Mouse (Mus musculus) lung, postnatal 14 days (tissue): ENCODE data around the gene Man2b1.
A peak's percentile ranks its signal among the peaks of the same experiment; 100 is the strongest.

ENCODE experiments used
- DNase-seq: peaks from one replicate; pipeline ENCODE4 v3.0.0; 2021

Gene Man2b1

DNA sequence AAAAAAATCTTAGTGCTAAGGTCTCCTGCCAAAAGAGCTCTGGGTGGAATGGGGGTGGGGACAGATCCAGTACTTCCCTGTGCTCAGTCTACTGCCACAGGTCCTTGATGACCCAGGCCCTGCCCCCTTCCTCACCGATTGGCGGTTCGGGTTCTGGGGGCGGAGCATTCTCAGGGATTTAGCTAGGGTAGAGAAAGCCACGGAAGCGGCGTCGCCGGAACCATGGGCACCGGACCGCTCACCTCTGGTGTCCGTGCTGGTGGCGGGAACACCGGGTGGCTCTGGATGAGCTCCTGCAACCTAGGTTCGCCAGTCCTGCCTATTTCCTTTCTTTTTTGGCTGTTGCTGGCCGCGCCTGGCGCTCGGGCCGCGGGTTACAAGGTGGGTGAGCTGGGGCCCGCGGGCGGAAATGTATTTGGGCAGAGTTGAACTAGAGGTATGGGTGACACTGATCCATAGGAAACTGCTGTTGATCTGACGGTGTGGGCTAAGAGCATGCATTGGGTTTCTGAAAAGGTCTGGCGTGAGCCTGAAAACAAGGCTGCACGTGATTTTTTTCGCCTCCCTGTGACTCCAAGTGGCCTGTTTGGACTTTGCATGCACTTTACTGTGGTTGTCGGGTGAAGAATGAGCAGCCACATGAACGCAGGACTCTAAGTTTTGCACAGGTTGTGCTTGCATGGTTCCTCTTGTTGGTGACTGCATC lies at the start of gene Man2b1:
Gene Man2b1 (plus strand): TSS at position 163 of the 706 bp plus-strand sequence.
- peak; percentile 91 for DNase-seq

DNA sequence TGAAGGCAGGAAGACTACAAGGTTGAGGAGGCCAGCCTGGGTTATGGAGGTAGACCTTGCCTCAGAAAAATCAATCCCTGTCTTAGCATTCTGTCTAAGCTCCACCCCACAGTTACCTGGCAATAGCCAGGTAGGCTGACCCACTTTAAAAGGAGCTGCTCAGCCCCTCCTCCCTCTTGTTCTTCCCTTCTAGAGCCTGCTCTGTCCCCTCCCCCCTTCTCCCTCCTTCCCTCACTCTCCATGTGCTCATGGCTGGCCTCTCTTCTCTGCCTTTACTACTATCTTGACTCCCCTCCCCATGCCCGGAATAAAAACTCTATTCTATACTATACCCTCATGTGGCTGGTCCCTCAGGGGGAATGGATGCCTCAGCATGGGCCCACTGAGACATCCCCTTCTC lies 49.2 kb upstream of the Man2b1 start:
- peak; percentile 14 for DNase-seq

GRCm38 (mm10) chr8:85034764-85035163 lies 48.3 kb upstream of the Man2b1 start:
- peak; percentile 82 for DNase-seq

GRCm38 (mm10) chr8:85035165-85035727 lies 47.8 kb upstream of the Man2b1 start:
- no peak for DNase-seq

GRCm38 (mm10) chr8:85035728-85036310 lies 47.3 kb upstream of the Man2b1 start:
- peak; percentile 4 for DNase-seq

- no peak for DNase-seq
These were observed 46.7 kb upstream of the Man2b1 start for GRCm38 (mm10) chr8:85036381-85036717.

GRCm38 (mm10) chr8:85036718-85037365 lies 46.2 kb upstream of the Man2b1 start, which contains the start of gene Tnpo2:
Tnpo2 (plus strand) TSS chr8:85036915.
- peak; percentile 89 for DNase-seq

- DNase-seq: no peak
These were observed 45.7 kb upstream of the Man2b1 start for GRCm38 (mm10) chr8:85037366-85037680.

DNA sequence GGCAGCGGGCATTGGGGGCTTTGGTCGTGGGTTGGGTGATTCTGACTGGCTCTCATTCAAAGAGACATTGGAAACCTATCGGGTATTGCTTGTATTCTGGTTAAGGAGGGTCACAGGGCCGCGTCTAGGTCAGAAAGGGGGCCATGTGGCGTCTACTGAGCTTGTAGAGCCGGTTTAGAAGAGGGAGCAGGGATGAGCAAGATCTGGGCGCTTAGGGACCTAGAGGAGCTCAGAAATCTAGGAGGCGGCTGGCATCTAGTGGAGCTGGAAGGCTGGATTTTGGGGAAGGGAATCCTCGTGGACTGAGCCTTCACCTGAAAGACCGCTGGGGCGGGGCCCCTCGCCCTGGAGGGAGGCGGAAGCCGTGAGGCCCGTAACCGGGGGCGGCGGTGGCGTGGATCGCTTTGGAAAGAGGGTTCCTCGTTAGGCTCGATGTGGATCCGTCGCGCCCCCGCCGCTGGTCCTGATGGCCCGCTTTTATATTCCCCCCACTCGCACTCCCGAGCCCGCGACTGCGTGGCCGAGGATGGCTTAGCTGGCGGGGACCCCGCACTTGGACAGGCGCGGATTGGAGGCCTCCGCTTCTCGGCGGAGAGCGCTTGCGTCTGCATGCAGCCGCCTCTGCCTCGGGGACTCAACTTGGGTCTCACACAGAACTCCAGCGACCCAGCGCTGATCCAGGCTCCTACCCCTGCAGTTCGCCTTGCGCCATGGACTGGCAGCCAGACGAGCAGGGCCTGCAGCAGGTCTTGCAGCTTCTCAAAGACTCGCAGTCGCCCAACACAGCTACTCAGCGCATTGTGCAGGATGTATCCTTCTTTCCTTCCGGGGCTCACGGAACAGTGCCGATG lies 45.2 kb upstream of the Man2b1 start:
- peak; percentile 58 for DNase-seq

DNA sequence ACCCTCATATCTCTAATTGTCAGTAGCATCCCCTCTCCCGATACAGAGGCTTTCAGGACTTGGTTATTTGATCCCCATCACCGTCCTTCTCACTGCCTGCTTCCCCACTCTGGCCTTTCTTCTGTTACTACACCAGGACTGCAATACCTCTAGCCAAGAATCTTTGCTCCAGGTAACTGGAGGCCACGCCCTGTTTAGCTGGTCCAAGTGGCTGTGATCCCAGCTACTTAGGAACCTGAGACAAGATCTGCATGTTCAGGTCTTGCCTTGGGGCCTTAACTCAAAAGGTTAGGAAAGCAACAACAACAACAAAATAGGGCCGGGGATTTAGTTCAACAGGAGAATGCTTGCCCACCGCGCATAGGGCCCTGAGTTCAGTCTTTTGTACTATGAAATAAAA lies 39.5 kb upstream of the Man2b1 start:
- no peak for DNase-seq

- DNase-seq: no peak
These were observed 25.7 kb upstream of the Man2b1 start for GRCm38 (mm10) chr8:85057367-85057766.

GRCm38 (mm10) chr8:85059879-85060616 lies 23.0 kb upstream of the Man2b1 start, which contains the start of gene Fbxw9:
Fbxw9 (plus strand) TSS chr8:85060055.
- DNase-seq: peak; percentile 91

- no peak for DNase-seq
These were observed 20.5 kb upstream of the Man2b1 start for GRCm38 (mm10) chr8:85062603-85063002.

GRCm38 (mm10) chr8:85065213-85065612 lies 17.9 kb upstream of the Man2b1 start:
- no peak for DNase-seq

- DNase-seq: no peak
These were observed 15.9 kb upstream of the Man2b1 start for GRCm38 (mm10) chr8:85067155-85067554.

GRCm38 (mm10) chr8:85067982-85068381 lies 15.1 kb upstream of the Man2b1 start, which contains the start of gene Gm5741:
Gm5741 (minus strand) TSS chr8:85067982.
- no peak for DNase-seq

- no peak for DNase-seq
These were observed 12.0 kb upstream of the Man2b1 start for GRCm38 (mm10) chr8:85071041-85071440.

DNA sequence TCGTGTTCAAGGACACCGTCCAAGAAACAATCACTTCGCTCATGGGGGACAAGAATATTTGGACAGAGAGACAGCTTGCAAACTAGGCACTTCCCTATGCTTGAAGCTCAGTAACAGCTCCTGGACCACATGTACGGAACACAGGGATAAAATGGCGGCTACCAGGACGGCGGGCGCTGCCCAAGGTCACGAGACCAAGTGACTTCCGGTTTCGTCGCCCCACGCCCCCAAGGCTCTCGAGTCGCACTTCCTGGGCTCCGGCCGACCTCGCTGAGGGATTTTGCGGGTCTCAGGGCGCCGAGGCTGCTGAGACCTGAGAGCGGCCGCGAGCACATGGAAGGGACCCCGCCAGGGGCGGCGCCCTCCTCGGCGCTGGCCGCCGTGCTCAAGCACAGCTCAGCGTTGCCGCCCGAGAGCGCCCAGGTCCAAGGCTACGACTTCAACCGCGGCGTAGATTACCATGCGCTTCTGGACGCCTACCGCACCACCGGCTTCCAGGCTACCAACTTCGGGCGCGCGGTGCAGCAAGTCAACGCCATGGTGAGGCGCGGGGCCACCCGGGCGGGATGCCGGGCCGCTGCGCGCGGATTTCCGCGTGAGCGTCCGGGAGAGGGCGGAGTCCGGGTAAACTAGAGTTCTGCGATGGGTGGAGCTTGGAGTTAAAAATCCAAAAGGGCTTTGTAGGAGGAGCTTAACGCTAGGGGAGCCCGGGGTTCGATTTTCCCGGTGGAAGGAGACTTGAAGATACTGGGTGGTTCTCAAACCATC lies 11.4 kb upstream of the Man2b1 start, which contains the start of gene Dhps:
Gene Dhps (plus strand): TSS at position 244 of the 768 bp plus-strand sequence.
- DNase-seq: peak; percentile 92

GRCm38 (mm10) chr8:85072364-85072929 lies 10.6 kb upstream of the Man2b1 start:
- DNase-seq: no peak

- DNase-seq: no peak
These were observed 9.9 kb upstream of the Man2b1 start for GRCm38 (mm10) chr8:85073041-85073612.
